Mouse (Mus musculus): ENCODE data around the gene Ssbp2.
A peak's percentile ranks its signal among the peaks of the same experiment; 100 is the strongest.

Ssbp2 gene

GRCm38 (mm10) chr13:91461711-91462351, 1.7 kb downstream of the Ssbp2 start:
- peak; percentile 47 to 57 for DNase-seq

DNA sequence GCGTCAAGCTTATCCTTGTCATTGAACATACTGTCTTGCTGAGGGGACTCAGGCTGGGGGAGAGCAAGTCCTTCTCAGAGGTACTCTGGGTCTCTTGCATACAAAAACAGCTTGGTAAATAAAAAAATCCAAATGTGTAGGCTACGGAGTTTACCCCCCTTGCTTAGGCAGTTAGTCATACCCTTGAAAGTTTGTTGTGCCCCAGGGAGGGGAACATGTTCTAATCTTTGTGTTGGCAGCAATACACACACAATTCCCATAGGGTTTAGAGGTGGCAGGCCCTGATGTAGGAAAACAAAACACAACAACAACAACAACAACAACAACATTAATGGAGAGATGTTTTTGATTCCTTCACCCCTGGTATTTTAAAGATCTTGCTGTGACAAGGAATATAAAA, 2.3 kb downstream of the Ssbp2 start:
- DNase-seq = no peak

- DNase-seq = peak in 1 of 2 experiments; percentile 35
Measured at GRCm38 (mm10) chr13:91462893-91463481, 2.9 kb downstream of the Ssbp2 start.

DNA sequence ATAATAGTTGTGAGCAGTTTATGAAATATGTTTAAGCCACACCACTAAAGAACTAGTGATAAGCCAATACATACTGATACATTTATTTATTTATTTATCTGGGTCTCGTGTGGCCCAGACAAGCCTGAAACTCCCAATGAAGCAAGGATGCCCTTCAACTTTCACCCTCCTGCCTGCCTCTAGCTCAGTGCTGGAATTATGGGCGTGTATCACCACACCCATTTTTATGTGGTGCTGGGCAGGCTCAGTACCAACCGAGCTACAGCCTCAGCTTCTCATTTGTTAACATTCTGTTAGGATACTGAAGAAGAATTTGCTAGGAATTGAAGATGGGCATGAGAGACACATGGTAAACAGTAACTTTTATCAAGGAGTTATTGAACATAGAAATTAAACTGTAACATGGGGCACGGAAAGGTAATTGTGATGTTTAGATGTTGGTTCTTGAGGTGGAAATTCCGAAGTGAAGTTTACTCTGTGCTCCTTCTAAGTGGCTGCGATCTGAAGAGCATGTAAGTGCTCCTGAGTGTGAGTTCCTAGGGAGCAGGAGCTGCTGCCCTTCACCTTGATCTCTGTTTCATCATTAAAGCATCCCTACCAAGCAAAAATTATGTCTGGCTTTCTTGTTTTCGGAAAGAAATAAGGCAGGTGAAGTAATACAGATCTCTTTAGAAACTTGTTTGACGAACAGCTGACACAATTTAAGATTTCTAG, 5.1 kb downstream of the Ssbp2 start:
- DNase-seq = no peak

DNA sequence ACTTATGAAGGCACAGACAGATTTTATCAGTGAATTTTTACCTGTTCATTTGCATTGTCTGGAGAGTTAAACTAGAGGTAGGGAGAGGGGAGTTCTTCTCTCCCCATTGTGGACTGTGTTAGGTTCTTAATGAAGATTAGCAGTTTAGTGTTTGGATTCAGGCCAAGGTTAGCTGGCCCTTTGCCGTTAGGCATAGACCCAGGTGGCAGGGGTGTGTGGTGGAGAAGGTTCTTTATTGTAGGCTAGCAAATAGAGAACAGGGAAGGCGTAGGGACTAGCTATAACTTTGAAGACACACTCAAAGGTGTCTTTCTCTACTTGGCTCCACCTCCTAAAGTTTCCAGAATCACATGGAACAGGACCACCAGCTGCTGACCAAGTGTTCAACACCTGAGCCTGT, 11.5 kb downstream of the Ssbp2 start:
- DNase-seq = no peak

GRCm38 (mm10) chr13:91471980-91472379, 11.9 kb downstream of the Ssbp2 start:
- DNase-seq = no peak

- DNase-seq = no peak
Measured at GRCm38 (mm10) chr13:91473527-91473926, 13.4 kb downstream of the Ssbp2 start.

DNA sequence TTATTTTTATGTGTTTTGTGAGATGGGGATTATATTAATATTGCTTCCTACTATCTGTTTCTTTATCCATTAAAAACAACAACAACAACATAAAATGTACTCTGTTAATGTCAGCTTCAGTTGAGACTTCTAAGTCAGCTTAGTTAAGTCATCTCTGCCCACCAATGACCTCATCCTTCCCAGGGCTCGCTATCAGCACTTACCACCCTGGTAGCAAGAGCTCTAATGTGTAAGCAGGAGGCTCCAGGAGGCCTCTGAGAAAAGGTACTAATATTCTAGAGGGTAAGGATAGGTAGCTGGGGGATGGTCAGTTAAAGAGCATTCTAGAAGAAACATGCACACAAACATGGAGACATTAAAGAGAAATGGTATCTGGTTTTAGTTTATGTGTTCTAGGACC, 13.9 kb downstream of the Ssbp2 start:
- DNase-seq = no peak

GRCm38 (mm10) chr13:91475888-91476287, 15.8 kb downstream of the Ssbp2 start:
- DNase-seq = no peak

DNA sequence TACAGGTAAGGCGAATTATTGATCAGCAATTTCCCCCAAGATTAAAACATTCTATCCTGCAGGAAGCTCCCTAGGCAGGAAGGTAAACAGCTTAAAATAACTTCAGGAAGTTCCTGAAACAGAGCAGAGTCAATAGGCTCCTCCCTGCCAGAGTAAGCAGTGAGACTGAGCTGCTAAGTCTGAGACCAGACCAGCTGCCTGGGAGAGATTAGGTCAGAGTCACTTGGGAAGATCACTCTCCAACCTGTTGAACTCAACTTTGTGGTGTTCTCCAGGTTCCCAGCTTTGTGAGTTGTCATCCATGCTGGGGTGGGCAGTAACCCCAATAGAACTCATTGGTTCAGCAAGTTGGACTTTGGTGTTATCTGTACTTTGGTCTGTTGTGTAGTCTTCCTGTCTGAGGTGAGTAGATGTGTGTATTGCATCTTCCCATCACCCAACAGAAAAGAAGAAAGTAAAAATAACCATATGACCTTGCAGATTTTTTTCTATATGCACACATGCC, 16.6 kb downstream of the Ssbp2 start:
- no peak for DNase-seq

DNA sequence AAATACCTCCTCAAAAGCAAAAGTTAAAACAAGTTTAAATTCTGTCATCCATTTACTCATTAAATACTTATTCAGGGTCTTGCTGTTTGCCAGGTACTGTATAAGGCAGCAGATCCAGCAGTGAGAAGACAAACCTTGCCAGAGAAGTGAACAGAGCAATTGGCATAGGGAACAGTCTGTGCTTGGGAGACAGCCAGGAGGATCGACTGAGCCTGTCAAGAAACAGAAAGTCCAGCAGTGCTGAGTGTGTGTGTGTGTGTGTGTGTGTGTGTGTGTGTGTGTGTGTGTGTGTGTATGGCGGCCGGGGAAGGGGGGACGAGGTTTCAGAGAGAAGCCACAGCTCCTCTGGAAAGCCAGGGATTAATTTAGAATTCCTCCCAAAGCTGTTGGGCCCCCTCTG, 17.9 kb downstream of the Ssbp2 start:
- DNase-seq = no peak

- DNase-seq = no peak
Measured at GRCm38 (mm10) chr13:91484303-91484702, 24.2 kb downstream of the Ssbp2 start.

GRCm38 (mm10) chr13:91492133-91492532, 32.0 kb downstream of the Ssbp2 start:
- no peak for DNase-seq

DNA sequence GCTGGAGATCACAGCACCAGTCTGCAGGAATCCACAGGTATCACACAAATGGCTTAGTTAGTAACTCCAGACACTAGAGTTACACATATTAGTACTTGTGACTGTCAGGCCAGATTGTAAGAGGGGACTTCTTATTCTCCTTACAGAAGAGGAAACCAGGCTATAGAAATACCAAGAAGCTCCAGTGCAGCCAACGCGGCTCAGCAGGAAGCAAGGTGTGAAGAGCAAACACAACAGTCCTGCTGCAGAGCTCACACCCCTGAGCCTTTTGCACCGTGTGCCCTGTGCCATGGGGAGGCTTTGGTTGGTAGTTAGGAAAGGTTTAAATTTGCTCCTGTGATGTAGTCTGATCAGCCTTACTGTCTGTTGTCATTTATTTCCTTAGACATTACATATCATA, 37.0 kb downstream of the Ssbp2 start:
- DNase-seq = no peak

DNA sequence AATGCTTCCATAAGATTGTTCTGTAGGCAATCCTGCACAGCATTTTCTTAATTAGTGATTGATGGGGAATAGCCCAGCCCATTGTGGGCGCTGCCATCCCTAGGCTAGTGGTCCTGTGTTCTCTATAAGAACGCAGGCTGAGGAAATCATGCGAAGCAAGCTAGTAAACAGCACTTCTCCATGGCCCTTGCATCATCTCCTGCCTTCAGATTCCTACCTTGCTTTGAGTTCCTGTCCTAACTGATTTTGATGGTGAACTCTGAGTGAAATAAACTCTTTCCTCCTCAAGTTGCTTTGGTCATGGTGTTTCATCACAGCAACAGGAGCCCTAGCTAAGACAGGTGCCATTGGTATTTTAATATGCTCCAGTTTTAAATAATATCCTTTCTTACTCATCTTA, 41.7 kb downstream of the Ssbp2 start:
- no peak for DNase-seq

GRCm38 (mm10) chr13:91502642-91503373, 42.7 kb downstream of the Ssbp2 start:
- DNase-seq = no peak

DNA sequence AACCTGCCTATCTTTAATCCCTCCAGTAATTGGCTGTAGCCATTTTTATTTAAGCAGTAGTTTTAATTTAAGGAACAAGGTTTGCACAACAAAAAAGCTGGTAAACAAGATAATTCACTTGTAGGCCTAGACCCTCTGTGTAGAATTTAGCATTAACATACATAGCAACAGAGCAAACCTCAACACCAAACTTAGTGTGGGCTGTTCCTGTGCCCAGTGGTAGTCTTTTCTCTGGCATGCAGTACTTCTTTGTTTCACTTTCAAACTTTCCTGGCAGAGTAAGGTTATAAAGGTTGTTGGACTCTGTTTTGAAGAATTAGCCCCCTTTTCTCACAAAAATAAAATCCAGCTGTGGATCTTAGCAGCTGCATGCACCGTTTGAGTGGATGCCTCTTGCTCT, 48.9 kb downstream of the Ssbp2 start:
- no peak for DNase-seq

DNA sequence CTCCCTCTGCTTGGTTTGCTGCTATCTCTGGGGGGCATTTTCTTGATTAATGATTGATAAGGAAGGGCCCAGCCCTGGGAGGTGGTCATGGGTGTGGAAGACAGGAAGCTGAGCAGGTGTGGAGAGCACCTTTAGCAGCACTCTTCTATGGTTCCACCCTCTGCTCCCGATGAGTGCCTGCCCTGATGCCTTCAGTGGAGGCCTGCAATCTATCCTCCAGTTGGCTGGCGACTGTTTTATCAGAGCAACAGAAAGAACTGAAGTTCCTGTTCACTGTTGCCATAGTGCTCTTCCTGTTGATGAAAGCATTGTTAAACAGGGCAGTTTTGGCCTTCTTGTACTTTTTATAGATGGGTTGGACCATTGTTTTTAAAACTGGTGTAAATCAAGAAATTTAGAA, 49.4 kb downstream of the Ssbp2 start:
- no peak for DNase-seq

GRCm38 (mm10) chr13:91514979-91515378, 54.9 kb downstream of the Ssbp2 start:
- no peak for DNase-seq

DNA sequence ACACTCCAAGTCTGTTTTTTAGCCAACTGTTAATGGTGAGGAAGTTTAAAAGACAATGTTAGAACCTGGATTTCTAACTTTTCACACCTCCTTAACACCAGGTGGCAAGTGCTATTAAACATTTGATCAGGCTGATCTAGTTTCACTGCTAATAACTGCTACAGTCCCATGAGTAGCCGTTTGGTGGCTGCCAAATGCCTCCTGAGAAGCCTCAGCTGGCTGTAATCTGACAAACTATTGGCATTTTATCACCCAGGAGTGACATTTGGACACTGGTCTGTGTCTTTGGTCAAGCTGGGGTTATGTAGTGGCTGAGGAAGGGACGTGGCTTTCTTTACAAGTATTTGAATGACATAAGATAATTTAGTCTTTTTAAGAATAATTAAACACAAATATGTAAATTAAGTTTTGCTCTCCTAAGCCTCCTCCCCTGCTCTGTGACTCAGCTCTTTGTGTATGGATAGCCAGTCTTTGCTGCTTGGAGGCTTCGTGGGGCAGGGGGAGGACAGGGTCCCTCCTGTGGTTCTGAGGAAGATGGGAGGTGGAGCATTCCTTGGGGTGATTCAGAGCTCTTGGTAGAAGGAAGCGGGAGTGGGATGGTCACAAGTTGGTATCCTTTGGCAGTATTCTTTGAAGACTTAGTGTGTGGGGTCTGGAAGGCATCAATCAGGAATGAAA, 60.1 kb downstream of the Ssbp2 start:
- DNase-seq = no peak

GRCm38 (mm10) chr13:91520968-91521367, 60.9 kb downstream of the Ssbp2 start:
- no peak for DNase-seq

GRCm38 (mm10) chr13:91526058-91526457, 66.0 kb downstream of the Ssbp2 start:
- no peak for DNase-seq

DNA sequence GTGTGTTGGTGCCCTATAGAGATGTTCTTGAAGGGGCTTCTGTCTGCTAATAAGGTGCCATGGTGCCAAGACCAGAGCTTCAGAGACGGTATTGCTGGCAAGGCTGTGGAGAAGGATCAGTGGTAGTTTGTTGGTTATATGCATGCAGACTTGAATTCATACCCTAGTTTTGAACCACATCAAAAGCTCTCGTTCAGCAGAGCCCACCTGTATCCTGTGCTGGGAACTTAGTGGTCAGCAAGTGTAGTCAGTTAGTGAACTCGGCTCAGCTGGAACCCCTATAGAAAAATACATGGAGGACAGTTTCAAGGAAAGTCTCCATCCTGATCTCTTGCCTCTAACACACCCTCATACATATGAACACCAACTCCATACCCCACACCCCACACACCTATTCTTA, 69.7 kb downstream of the Ssbp2 start:
- peak; percentile 36 to 72 for DNase-seq

Measured in thymus, adult 18-20 months (tissue).